ENCODE assay signal across 22 mouse cellular contexts in genomic region chr16:32407730-32408129, GRCm38 (mm10). TPM values are rescaled to one million over a fixed set of nuclear protein-coding genes. Genes with fewer than 3 reads are reported as not detected.
"Had no signal": no experiment of that assay in that cellular context is flagged by ENCODE, and none has a peak within 500 bp of the region (broad histone marks: within the 10 kb centered on the region; RNA-seq: fewer than 3 reads in every experiment).

No protein-coding gene starts in this region.

- DNase-seq: liver, postnatal 0 days; lung, adult 2 months; lung, postnatal 14 days; lung, postnatal 4 days; midbrain, embryonic 14.5 days; right cerebral cortex, postnatal 14 days; thymus, adult 2 months; thymus, postnatal 25 days; thymus, postnatal 4 days had no signal

- H3K27ac ChIP-seq: liver, embryonic 15.5 days; lung, embryonic 15.5 days; midbrain, embryonic 10.5 days; midbrain, embryonic 12.5 days; neural tube, embryonic 13.5 days; stomach, embryonic 15.5 days; stomach, postnatal 0 days had no signal

- H3K27me3 ChIP-seq: liver, embryonic 15.5 days; lung, embryonic 15.5 days; midbrain, embryonic 12.5 days; neural tube, embryonic 13.5 days; stomach, embryonic 15.5 days had no signal

- ATAC-seq: liver, postnatal 0 days; lung, postnatal 0 days; midbrain, embryonic 16.5 days had no signal

- H3K9me3 ChIP-seq: liver, embryonic 15.5 days; lung, embryonic 15.5 days; midbrain, embryonic 10.5 days; midbrain, embryonic 12.5 days; neural tube, embryonic 13.5 days; stomach, embryonic 15.5 days had no signal

- H3K4me3 ChIP-seq: liver, embryonic 15.5 days; lung, embryonic 15.5 days; megakaryocyte, embryonic 14.5 days; midbrain, embryonic 10.5 days; midbrain, embryonic 12.5 days; myocyte; neural tube, embryonic 13.5 days; stomach, embryonic 15.5 days had no signal

- H3K4me1 ChIP-seq: liver, embryonic 15.5 days; lung, embryonic 15.5 days; midbrain, embryonic 10.5 days; midbrain, embryonic 12.5 days; neural tube, embryonic 13.5 days; stomach, embryonic 15.5 days had no signal

- H3K4me2 ChIP-seq: liver, embryonic 15.5 days; lung, embryonic 15.5 days; midbrain, embryonic 12.5 days; neural tube, embryonic 13.5 days; stomach, embryonic 15.5 days had no signal

- H3K9ac ChIP-seq: liver, embryonic 15.5 days; liver, postnatal 0 days; lung, embryonic 15.5 days; midbrain, embryonic 12.5 days; neural tube, embryonic 13.5 days; stomach, embryonic 15.5 days had no signal

- H3K36me3 ChIP-seq: liver, embryonic 15.5 days; lung, embryonic 15.5 days; midbrain, embryonic 10.5 days; midbrain, embryonic 12.5 days; neural tube, embryonic 13.5 days; stomach, embryonic 15.5 days had no signal

RNA-seq across cellular contexts. Expression of gene Tm4sf19, which starts 7.4 kb away (rescaled TPM):
- total RNA-seq: neutrophil, adult 5-6 weeks had no signal
- polyA plus RNA-seq: liver, embryonic 15.5 days; liver, postnatal 0 days; lung, adult 2 months; lung, embryonic 15.5 days; lung, postnatal 0 days; midbrain, embryonic 10.5 days; midbrain, embryonic 12.5 days; midbrain, embryonic 14.5 days; midbrain, embryonic 16.5 days; neural tube, embryonic 11.5 days; neural tube, embryonic 13.5 days; stomach, embryonic 15.5 days; stomach, postnatal 0 days had no signal
